Mouse (Mus musculus) testis, adult 2 months (tissue): ENCODE results near the gene Gm10300.

Experiments
- CTCF ChIP-seq: fragments of 200-500 bp; IDR thresholded peaks from 2 replicates; pipeline ENCODE4 v1.5.1; 2012; ENCODE audit warnings: low read depth, mild to moderate bottlenecking, inconsistent platforms, low read length, moderate library complexity; ENCODE audit not compliant: control insufficient read depth, insufficient read depth, insufficient replicate concordance
- POLR2A ChIP-seq: fragments of 200-500 bp; IDR thresholded peaks from 2 replicates; pipeline ENCODE4 v1.6.1; 2012; ENCODE audit warnings: low read depth, mild to moderate bottlenecking, inconsistent platforms, low read length, moderate library complexity; ENCODE audit not compliant: control insufficient read depth

GRCm38 (mm10) chr4:132062934-132063884 is 11.3 kb upstream of the Gm10300 start:
- TF ChIP-seq CTCF (no peak), POLR2A (no peak)
